Mouse (Mus musculus) heart, embryonic 13.5 days (tissue): ENCODE measurements around the gene Fxyd7. TPM values are rescaled to one million over a fixed set of nuclear protein-coding genes. Genes with fewer than 3 reads are reported as not detected.
A peak's percentile ranks its signal among the peaks of the same experiment; 100 is the strongest.

ENCODE experiments used
- ATAC-seq: fragments of 200-750 bp; cut with Nextera tagmentation; 2 replicates; pipeline ENCODE4 v1.8.0; 2017; ENCODE audit warnings: moderate TSS enrichment; ENCODE audit not compliant: insufficient number of reproducible peaks, low FRiP score, low TSS enrichment; ENCODE audit errors: extremely low read depth
- H3K27ac ChIP-seq: fragments of 300-500 bp; sonication (generic); replicated peaks from 2 replicates; pipeline ENCODE4 v1.5.1; 2015; ENCODE audit warnings: moderate library complexity, mild to moderate bottlenecking, inconsistent platforms
- H3K27me3 ChIP-seq: fragments of 300-500 bp; sonication (generic); replicated peaks from 2 replicates; pipeline ENCODE4 v1.6.1; 2015; ENCODE audit warnings: mild to moderate bottlenecking, inconsistent platforms
- H3K36me3 ChIP-seq: fragments of 300-500 bp; sonication (generic); 2 replicates; pipeline ENCODE4 v1.6.1; 2015; ENCODE audit warnings: mild to moderate bottlenecking, inconsistent platforms
- H3K4me1 ChIP-seq: fragments of 300-500 bp; sonication (generic); 2 replicates; pipeline ENCODE4 v1.6.1; 2015; ENCODE audit warnings: inconsistent platforms
- H3K4me2 ChIP-seq: fragments of 300-500 bp; sonication (generic); 2 replicates; pipeline ENCODE4 v1.6.1; 2015; ENCODE audit warnings: inconsistent platforms, mild to moderate bottlenecking, moderate library complexity
- H3K4me3 ChIP-seq: fragments of 300-500 bp; sonication (generic); 2 replicates; pipeline ENCODE4 v1.5.1; 2015; ENCODE audit warnings: moderate library complexity, mild to moderate bottlenecking, inconsistent platforms
- H3K9ac ChIP-seq: fragments of 300-500 bp; sonication (generic); 2 replicates; pipeline ENCODE4 v1.6.1; 2015; ENCODE audit warnings: inconsistent platforms, mild to moderate bottlenecking, moderate library complexity
- H3K9me3 ChIP-seq: fragments of 300-500 bp; sonication (generic); 2 replicates; pipeline ENCODE4 v1.6.1; 2016; ENCODE audit warnings: inconsistent platforms
- WGBS: fragments of 180-500 bp; shearing (Covaris S2); methylation state at CpG from one replicate; pipeline ENCODE4 v1.1.7; 2015; ENCODE audit warnings: mixed read lengths; 5-methylcytosine and 5-hydroxymethylcytosine counted together
- polyA plus RNA-seq: library from polyadenylated mRNA; unstranded; fragments of >200 nt; fragmentation: Nextera tagmentation; extraction: Ambion mirVana; gene quantifications from 2 replicates; pipeline ENCODE4 v1.2.1, GENCODE M21; 2015

Gene Fxyd7
- polyA plus RNA-seq, 1 experiment from 2014 or later = 3.6 TPM

GRCm38 (mm10) chr7:31058211-31058610, 6.9 kb upstream of the Fxyd7 start:
- Histone ChIP-seq H3K4me2 (no peak overlapping the region), H3K9ac (no peak overlapping the region), H3K9me3 (no peaks in the 10 kb centered on the region), H3K36me3 (no peaks in the 10 kb centered on the region), H3K4me3 (no peak overlapping the region), H3K4me1 (peaks cover 36% of the 10 kb centered on the region), H3K27ac (no peak overlapping the region), H3K27me3 (peaks cover 3% of the 10 kb centered on the region; the same call in 1 of the 2 replicates)
- ATAC-seq = no peak
- 82% methylated on average over 6 of the region's 6 CpGs for whole genome bisulfite sequencing

- peaks cover 40% of the 10 kb centered on the region for H3K4me1 ChIP-seq
- H3K36me3 ChIP-seq = no peaks in the 10 kb centered on the region
- H3K9me3 ChIP-seq = no peaks in the 10 kb centered on the region
- peaks cover 8% of the 10 kb centered on the region for H3K27me3 ChIP-seq
- 65% methylated on average over 5 of the region's 5 CpGs for WGBS
- H3K4me2 ChIP-seq = no peak overlapping the region
- no peak overlapping the region for H3K9ac ChIP-seq
- H3K27ac ChIP-seq = no peak overlapping the region
- no peak overlapping the region for H3K4me3 ChIP-seq
- ATAC-seq = no peak
These were observed 6.5 kb upstream of the Fxyd7 start for GRCm38 (mm10) chr7:31057730-31058129.

- Histone ChIP-seq H3K9me3 (no peaks in the 10 kb centered on the region), H3K4me2 (peak within 1 kb of the TSS; percentile 69), H3K9ac (peak within 1 kb of the TSS; percentile 82), H3K27ac (peak within 1 kb of the TSS; percentile 94), H3K4me1 (peaks cover 47% of the 10 kb centered on the region), H3K36me3 (no peaks in the 10 kb centered on the region), H3K4me3 (no peak within 1 kb of the TSS), H3K27me3 (peaks cover 14% of the 10 kb centered on the region)
- no peak for ATAC-seq
- 59% methylated on average over 2 of the region's 2 CpGs for WGBS
These were observed 5.8 kb upstream of the Fxyd7 start, which contains the start of gene Fxyd1 for GRCm38 (mm10) chr7:31057071-31057470. Gene Fxyd1 (minus strand): TSS chr7:31057199.

GRCm38 (mm10) chr7:31056448-31056847, 5.2 kb upstream of the Fxyd7 start:
- Histone ChIP-seq H3K4me1 (peaks cover 53% of the 10 kb centered on the region), H3K27me3 (peaks cover 20% of the 10 kb centered on the region), H3K9me3 (no peaks in the 10 kb centered on the region), H3K27ac (peak overlapping the region; percentile 94), H3K4me2 (no peak overlapping the region), H3K36me3 (no peaks in the 10 kb centered on the region), H3K4me3 (no peak overlapping the region), H3K9ac (peak overlapping the region; percentile 82; the same call in 1 of the 2 replicates)
- WGBS = 72% methylated on average over 7 of the region's 7 CpGs
- no peak for ATAC-seq

DNA sequence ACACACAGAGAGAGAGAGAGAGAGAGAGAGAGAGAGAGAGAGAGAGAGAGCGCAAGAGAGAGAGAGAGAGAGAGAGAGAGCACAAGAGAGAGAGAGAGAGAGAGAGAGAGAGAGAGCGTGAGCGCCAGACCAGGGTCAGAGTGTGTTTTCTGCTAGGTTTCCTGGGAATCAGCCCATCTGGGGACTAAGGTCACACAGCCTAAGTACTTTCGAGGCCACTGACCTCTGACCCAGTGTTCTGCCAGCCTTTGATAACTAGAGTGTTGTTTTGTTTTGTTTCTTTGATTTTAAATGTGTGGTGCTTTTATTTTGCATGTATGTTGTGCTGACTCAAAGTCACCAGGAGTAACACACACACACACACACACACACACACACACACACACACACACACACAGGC, 4.6 kb upstream of the Fxyd7 start:
- Histone ChIP-seq H3K36me3 (no peaks in the 10 kb centered on the region), H3K9me3 (no peaks in the 10 kb centered on the region), H3K4me3 (no peak overlapping the region), H3K27ac (peak overlapping the region; percentile 94), H3K4me2 (peak overlapping the region; percentile 69), H3K27me3 (peaks cover 26% of the 10 kb centered on the region), H3K9ac (peak overlapping the region; percentile 82), H3K4me1 (peaks cover 59% of the 10 kb centered on the region)
- ATAC-seq = no peak
- 27% methylated on average over 3 of the region's 4 CpGs for WGBS

- Histone ChIP-seq H3K4me1 (peaks cover 63% of the 10 kb centered on the region), H3K27ac (peak overlapping the region; percentile 94), H3K4me3 (peak overlapping the region; percentile 53), H3K9me3 (no peaks in the 10 kb centered on the region), H3K4me2 (peak overlapping the region; percentile 69), H3K27me3 (peaks cover 31% of the 10 kb centered on the region), H3K9ac (peak overlapping the region; percentile 82), H3K36me3 (no peaks in the 10 kb centered on the region)
- peak; percentile 69 for ATAC-seq
- 11% methylated on average over 10 of the region's 10 CpGs for WGBS
These were observed 4.1 kb upstream of the Fxyd7 start for GRCm38 (mm10) chr7:31055354-31055824.

DNA sequence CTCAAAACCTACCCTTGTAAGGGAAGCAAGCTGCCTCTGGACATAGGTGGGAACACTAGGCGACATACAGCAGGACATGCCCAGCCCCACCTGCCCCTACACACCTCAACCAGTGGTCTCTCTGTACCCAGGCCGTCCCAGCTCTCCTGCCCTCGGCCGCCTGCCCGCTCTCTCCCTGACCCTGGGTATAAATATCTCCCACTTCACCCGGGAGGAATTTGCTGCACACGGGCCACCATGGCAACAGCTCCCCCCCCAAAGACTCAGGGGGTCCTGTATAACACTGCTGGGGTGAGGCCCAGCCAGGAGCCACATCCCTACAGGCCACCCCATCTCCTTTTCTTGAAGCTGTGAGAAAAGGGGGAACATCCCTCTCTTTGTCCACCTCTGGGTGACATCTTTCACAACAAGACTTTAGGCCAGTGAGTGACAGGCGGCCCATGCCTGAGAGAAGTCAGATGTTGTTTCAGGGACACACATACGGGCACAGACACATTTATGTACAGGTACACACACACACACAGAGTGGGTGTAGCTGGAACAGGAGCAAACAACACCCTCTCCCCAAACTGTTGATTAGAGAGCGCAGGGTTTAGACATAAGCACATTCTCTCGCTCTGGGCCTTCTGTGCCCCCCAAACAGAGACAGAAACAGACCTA, 3.5 kb upstream of the Fxyd7 start:
- Histone ChIP-seq H3K4me3 (peak overlapping the region; percentile 53), H3K27me3 (peaks cover 37% of the 10 kb centered on the region), H3K9me3 (no peaks in the 10 kb centered on the region), H3K4me1 (peaks cover 69% of the 10 kb centered on the region), H3K36me3 (no peaks in the 10 kb centered on the region), H3K27ac (peak overlapping the region; percentile 94), H3K9ac (peak overlapping the region; percentile 82), H3K4me2 (peak overlapping the region; percentile 69)
- 21% methylated on average over 11 of the region's 11 CpGs for WGBS
- peak; percentile 16; the same call in 1 of the 2 replicates for ATAC-seq

GRCm38 (mm10) chr7:31053882-31054447, 2.7 kb upstream of the Fxyd7 start:
- Histone ChIP-seq H3K9me3 (no peaks in the 10 kb centered on the region), H3K9ac (peak overlapping the region; percentile 82), H3K4me1 (peaks cover 72% of the 10 kb centered on the region), H3K27me3 (peaks cover 45% of the 10 kb centered on the region), H3K27ac (peak overlapping the region; percentile 94), H3K4me2 (peak overlapping the region; percentile 69), H3K4me3 (peak overlapping the region; percentile 53), H3K36me3 (no peaks in the 10 kb centered on the region)
- 14% methylated on average over 10 of the region's 10 CpGs for WGBS
- ATAC-seq = no peak

DNA sequence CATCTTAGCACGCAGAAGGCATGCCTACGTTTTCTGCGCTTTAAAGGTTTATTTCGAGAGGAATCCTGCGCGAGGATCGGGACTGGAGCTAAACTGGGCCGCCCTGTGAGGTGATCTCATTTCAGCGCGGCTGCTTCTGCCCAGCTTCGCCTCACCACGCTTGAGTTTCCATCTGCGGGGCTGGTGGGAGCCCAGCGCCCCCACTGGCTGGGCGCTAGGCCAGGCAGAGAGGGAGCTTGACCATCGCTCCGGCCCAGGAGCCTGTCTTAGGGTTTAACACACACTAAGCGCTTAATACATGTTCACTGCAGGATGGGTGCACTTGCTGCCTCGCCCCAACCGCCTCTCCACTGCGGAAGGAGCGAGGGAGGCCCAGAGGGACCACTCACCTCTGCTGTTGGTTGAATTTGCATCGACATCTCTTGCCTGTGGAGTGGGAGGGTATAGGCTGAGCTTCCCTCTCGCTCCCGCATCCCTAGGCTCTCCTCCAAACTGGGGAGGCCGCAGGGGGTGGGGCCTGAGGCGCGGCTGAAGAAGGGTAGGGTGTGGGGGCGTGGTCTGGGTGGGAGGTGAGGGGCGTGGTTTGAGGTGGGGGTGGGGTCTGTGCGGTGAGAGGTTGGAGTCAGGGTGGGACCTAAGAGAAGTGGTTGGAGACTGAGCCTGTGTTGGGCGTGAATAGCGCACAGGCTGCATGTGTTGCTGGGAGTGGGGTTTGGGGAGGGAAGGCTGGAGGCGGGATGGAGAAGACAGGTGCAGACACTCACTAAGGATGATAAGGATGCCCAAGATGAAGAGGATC, 1.6 kb upstream of the Fxyd7 start:
- H3K9me3 ChIP-seq = no peaks in the 10 kb centered on the region
- peak overlapping the region; percentile 69 for H3K4me2 ChIP-seq
- H3K4me3 ChIP-seq = peak overlapping the region; percentile 53
- no peaks in the 10 kb centered on the region for H3K36me3 ChIP-seq
- no peak for ATAC-seq
- H3K27me3 ChIP-seq = peaks cover 57% of the 10 kb centered on the region
- 2% methylated on average over 34 of the region's 34 CpGs for WGBS
- peak overlapping the region; percentile 94 for H3K27ac ChIP-seq
- peaks cover 72% of the 10 kb centered on the region for H3K4me1 ChIP-seq
- H3K9ac ChIP-seq = peak overlapping the region; percentile 82

GRCm38 (mm10) chr7:31052251-31052635, 976 bp upstream of the Fxyd7 start:
- H3K4me3 ChIP-seq = peak overlapping the region; percentile 53
- peaks cover 62% of the 10 kb centered on the region for H3K27me3 ChIP-seq
- ATAC-seq = no peak
- peak overlapping the region; percentile 69 for H3K4me2 ChIP-seq
- peak overlapping the region; percentile 82 for H3K9ac ChIP-seq
- H3K9me3 ChIP-seq = no peaks in the 10 kb centered on the region
- H3K27ac ChIP-seq = peak overlapping the region; percentile 94; the same call in 1 of the 2 replicates
- no peaks in the 10 kb centered on the region for H3K36me3 ChIP-seq
- H3K4me1 ChIP-seq = peaks cover 72% of the 10 kb centered on the region
- WGBS = 9% methylated on average over 22 of the region's 22 CpGs

DNA sequence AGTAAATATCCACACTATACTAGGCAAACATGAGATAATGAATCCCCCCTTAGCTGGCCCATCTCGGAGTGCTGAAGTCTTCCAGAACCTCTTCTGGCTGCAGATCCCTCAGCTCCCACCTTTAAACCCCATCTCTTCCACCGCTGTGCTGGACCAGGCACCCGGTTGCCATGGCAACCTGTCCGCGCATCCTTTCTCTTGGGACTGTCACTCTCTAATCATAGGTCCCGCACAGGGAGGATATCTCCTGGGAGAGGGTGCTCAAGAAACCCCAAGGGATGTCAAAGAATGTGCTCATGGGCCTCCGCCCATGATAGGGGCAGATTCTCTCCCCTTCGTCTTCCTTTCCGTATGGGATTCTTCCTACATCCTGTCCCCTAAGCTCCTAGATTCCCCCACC, 346 bp downstream of the Fxyd7 start:
- Histone ChIP-seq H3K27ac (no peak overlapping the region), H3K9ac (no peak overlapping the region), H3K9me3 (no peaks in the 10 kb centered on the region), H3K4me1 (peaks cover 64% of the 10 kb centered on the region), H3K4me3 (peak overlapping the region; percentile 53), H3K4me2 (peak overlapping the region; percentile 69), H3K27me3 (peaks cover 70% of the 10 kb centered on the region), H3K36me3 (no peaks in the 10 kb centered on the region)
- 9% methylated on average over 9 of the region's 9 CpGs for WGBS
- no peak for ATAC-seq
